Mouse (Mus musculus): ENCODE data around the gene Tulp2.

DNA sequence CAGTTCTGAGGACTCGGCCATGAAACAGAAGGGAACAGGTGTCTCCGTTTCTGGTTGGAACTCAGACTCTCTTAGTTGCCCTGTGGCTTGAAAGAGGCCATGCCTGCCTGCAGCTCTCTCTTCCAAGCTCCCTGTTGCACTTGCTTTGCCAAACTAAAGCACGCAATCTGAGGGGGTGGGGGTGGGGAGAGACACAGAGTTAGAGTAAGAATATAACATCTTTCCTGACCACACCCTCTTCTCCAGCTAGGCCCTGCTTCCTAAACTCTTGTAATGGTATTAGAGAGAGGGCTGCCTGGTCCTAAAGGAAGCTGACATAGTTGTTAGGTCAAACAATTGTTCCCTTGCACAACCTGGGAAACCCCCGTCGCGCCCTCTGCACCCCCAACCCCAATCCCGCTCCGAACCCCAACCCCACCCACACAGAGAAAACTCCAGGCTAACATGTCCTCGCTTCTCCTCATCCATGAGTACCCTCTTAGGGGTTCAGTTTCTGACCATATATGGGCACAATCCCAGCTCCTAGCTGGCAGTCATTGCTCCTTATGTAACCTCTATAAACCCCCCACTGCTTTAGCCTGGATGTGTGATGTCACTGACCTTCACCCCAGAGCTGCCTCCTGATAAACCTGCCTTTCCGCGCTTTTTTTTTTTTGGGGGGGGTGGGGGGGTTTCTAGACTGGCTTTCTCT is 69.3 kb downstream of the Tulp2 start:
- no peak for TF ChIP-seq CTCF (conservative IDR thresholded peaks at IDR 0.05; ENCODE audit: insufficient read depth, insufficient read length, low read depth, low read length)
- TF ChIP-seq POLR2A (IDR thresholded peaks at IDR 0.05; ENCODE audit: low read depth, low read length), result no peak
